Mouse (Mus musculus) left cerebral cortex, adult 8-10 months (tissue): ENCODE measurements around the gene Mpp6. TPM values are rescaled to one million over a fixed set of nuclear protein-coding genes. Genes with fewer than 3 reads are reported as not detected.

Experiments
- DNase-seq, 2 experiments: peaks; one replicate each; pipeline ENCODE4 v3.0.0; 2022; ENCODE audit warnings: low spot score in 2 of 2
- total RNA-seq, 4 experiments: library from RNA; stranded (reverse); gene quantifications; 2 replicates each; pipeline ENCODE4 v1.2.4; 2022

Gene Mpp6
- total RNA-seq, 4 experiments from 2014 or later: 80.6 to 86.2 (median 83.3) TPM

DNA sequence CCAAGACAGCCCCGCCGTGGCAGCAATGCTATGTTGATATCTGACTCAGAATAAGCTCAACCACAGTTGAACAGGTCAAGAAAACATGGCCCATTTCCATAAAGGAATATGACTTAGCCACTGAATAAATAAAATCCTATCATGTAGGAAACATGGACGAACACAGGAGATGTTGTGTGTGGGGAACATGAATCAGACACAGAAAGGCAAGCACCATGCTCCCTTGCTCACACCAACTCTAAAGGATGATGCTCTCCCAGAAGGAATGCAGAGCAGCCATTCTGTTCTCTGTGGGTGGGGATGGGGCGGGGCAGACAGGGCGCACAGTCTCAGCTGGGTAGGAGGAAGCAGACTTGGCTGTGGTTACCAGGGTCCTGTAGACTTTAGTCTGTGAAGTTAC, 115.2 kb downstream of the Mpp6 start:
- DNase-seq: no peak

DNA sequence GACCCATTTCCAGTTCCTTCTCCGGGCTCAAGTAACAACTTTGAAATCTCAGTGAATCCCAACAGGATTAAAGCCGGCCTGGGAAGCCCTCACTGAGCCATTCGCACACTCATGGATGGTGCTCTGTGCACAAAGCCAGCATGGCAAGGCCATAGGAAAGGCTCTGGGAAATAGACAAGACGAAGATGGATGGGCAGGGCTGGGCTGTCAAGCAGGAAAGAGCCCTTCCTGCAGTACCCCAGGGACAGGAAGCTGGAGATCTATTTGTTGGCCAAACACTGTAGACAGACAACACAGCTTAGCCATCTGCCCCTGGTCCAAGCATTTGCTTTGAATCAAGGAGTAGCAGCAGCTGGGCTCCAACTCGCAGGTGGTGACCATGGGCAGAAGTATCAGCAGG, 118.1 kb downstream of the Mpp6 start:
- DNase-seq: no peak

DNA sequence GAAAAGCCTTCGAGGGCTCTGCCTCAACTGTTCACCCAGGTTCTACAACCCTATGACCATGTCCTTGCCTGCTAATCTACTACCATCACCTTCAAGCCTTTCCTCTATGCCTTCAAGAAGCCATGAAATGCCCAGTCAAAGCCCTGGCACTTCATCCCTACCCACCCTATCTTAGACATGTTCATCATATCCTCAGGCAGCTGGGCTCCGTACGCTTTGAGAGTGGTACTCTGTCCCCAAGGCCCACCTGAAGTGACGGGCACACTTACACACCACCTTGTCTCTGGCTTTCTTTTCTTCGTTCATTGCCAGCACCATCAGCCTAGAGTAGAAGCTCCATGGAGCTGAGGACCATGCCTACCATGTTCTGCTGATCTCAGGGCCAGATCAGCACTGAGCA, 121.2 kb downstream of the Mpp6 start:
- DNase-seq: no peak

DNA sequence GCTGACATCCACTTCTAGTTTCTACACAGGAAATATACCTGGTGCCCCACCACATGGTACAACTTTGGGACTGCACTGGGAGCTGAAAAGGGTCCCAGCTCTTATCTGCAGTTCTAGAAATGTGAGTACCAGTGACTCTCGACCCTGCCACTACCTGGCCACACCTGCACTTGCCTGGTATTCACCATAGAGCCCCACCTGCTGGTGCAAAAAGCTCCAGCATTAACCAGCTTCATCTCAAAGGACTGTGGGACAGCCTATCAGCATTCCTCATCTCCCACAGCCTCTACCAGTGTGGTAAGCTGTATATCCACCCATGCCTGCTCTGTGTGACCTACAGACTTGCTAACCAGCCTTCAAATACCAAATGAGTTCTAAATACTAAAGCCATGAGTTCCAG, 122.9 kb downstream of the Mpp6 start:
- DNase-seq: no peak

DNA sequence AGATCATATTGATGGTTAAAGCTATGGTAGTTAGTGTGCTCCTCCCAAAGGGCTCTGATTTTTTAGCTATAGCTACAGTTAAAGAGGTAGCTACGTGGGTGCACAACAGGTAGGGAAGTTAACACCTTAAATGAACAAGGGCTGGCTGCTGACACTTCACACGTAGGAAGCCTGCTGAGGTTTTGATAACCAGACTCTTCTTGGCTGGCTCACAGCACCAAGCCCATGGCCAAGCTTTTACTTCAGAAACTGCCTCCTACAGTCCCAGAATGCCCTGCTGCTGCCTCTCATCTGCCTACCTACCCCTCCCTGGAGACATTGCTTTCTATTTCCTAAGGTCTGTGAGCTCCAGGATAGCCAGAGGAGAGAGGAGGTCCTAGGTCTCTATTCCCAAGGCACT, 127.9 kb downstream of the Mpp6 start:
- DNase-seq: no peak

DNA sequence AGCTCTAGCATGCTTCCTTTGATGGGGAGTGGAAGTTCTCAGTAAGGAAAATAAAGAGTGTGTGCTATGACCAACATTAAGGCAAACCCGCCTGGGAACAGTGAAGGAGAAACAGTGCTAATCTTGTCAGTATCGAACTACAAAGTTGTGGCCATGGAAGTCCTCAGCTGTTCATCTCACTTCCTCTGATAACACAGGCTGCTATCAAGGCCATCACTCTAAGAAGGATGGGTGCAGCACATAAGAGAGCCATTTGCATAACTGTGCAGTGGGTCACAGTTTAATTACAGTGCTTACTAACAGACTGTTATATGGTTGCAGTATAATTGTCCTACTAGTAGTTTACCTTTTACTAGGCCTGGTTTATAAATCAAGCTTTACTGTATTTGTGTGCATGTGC, 129.9 kb downstream of the Mpp6 start:
- DNase-seq: no peak

DNA sequence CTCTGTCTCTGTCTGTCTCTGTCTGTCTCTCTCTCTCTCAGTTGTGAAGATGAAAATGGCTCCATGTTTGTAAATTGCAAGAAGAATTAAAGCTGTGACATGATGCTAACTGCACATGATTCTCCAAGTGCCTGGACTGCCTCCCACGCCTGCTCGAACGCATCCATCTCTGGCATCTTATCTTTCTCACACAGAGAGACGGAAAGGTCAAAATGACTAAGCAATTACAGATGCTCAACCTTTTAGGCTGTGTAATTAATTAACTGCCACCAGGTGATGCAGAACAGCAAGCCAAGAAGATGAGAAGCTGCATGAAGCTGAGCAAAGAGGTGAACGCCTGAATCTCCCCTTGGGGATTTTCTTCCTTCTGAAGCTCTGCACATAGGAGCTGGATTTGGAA, 130.4 kb downstream of the Mpp6 start:
- DNase-seq: no peak

DNA sequence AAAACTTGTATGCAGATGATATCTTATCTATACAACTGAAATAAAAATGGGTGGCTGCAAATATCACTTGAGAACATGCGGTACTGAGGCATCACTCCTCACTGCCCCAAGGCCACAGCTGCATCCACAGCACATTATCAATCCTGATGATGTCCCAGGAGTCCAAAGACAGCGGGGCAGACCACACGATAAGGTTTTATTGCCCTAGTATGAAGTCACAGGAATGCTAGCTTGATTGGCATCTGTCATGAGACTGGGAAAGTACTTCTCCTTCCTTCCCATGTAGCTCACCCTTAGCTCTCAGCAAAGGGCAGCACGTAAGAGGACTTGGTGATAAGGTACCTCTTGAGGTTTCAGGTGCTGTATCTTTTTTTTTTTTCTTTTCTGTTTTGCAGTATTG, 134.1 kb downstream of the Mpp6 start:
- no peak for DNase-seq

DNA sequence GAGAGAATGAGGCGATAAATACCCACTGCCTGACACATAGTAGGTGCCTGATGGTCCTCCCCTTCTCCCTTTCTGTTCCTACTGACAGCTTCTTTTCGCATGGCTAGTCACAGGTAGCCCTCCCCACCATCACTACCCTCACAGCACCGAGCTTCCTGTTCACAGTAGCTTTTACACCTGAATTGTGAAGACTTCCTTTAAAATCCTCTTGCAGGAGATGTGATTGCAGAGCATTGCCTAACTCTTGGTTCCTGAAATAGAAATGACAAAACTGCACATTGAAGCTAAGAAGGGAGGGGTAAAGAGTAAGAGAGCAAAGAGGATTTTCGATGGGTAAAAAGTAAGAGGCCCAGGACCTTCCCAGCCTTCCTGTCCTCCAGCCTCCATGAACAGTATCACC, 134.9 kb downstream of the Mpp6 start:
- DNase-seq: no peak

DNA sequence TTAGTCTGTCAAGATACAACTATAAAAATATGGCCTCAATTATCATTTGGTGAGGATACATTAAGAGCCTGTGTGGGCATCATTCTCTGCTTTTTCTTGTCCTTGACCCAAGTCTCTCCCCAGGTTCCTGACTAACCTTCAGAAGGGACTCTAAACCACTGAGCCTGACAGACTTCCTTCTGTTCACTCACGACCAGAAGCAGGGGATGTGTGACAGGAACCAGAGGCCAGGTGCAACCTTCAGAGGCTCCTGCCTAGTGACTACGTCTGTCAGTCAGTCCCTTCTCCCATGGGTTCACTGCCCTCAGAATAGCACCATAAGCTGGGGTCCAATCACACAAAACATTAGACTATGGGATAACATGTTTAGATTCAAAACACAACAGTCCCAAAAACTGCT, 137.3 kb downstream of the Mpp6 start:
- no peak for DNase-seq

DNA sequence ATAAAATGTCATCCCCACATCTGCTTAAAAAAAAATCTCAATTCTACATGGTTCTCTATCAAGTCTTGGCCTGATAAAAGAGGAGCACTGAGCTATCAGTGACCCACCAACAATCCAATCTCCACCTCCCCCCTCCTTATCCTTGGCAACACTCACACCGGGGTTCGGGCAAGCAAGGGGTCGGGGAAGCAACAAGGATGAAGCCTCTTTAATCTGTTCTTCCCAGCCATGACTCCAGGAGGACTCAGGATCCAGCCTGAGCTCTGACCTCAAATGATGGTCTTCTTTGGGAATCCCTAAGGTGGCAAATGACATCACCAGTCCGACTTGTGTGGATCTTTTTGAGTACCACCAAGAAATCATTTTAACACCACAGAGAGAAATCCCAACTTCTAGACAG, 137.8 kb downstream of the Mpp6 start:
- no peak for DNase-seq

Other genes starting within 250 kb of the Mpp6 start
- gene Gsdme, start 153.6 kb downstream of the Mpp6 start, total RNA-seq: 10 to 100 TPM; 14.1 to 14.8 (median 14.3) TPM